Mouse (Mus musculus) kidney, postnatal 4 days (tissue): ENCODE results near the gene Vsx1.
A peak's percentile ranks its signal among the peaks of the same experiment; 100 is the strongest.

Experiments used
- DNase-seq, 2 experiments: peaks; one replicate each; pipeline ENCODE4 v3.0.0; 2021; ENCODE audit warnings: mixed read lengths in 2 of 2

The Vsx1 gene

GRCm38 (mm10) chr2:150667065-150667819 is 21.9 kb downstream of the Vsx1 start:
- peak in 1 of 2 experiments; percentile 42 for DNase-seq

- no peak for DNase-seq
Observed at GRCm38 (mm10) chr2:150666723-150667064, 22.5 kb downstream of the Vsx1 start.

- peak in 1 of 2 experiments; percentile 41 for DNase-seq
Observed at GRCm38 (mm10) chr2:150665534-150666451, 23.4 kb downstream of the Vsx1 start.

GRCm38 (mm10) chr2:150665006-150665405 is 24.2 kb downstream of the Vsx1 start:
- no peak for DNase-seq

GRCm38 (mm10) chr2:150664152-150664920 is 24.8 kb downstream of the Vsx1 start:
- DNase-seq = no peak

GRCm38 (mm10) chr2:150663255-150663654 is 25.9 kb downstream of the Vsx1 start:
- no peak for DNase-seq

- DNase-seq = no peak
Observed at GRCm38 (mm10) chr2:150662007-150662406, 27.2 kb downstream of the Vsx1 start.

GRCm38 (mm10) chr2:150660668-150661451 is 28.3 kb downstream of the Vsx1 start:
- DNase-seq = no peak

GRCm38 (mm10) chr2:150660049-150660448 is 29.1 kb downstream of the Vsx1 start:
- DNase-seq = no peak

GRCm38 (mm10) chr2:150656975-150657768 is 32.0 kb downstream of the Vsx1 start:
- DNase-seq = peak in 1 of 2 experiments; percentile 24

GRCm38 (mm10) chr2:150656112-150656511 is 33.0 kb downstream of the Vsx1 start:
- DNase-seq = no peak

- DNase-seq = no peak
Observed at GRCm38 (mm10) chr2:150655290-150655689, 33.9 kb downstream of the Vsx1 start.

GRCm38 (mm10) chr2:150654814-150655213 is 34.3 kb downstream of the Vsx1 start:
- no peak for DNase-seq

GRCm38 (mm10) chr2:150651366-150651765 is 37.8 kb downstream of the Vsx1 start:
- no peak for DNase-seq

GRCm38 (mm10) chr2:150650511-150651074 is 38.6 kb downstream of the Vsx1 start:
- DNase-seq = no peak

GRCm38 (mm10) chr2:150648300-150648895 is 40.8 kb downstream of the Vsx1 start:
- no peak for DNase-seq

GRCm38 (mm10) chr2:150647681-150648299 is 41.4 kb downstream of the Vsx1 start:
- DNase-seq = no peak

GRCm38 (mm10) chr2:150646411-150647121 is 42.6 kb downstream of the Vsx1 start:
- no peak for DNase-seq

GRCm38 (mm10) chr2:150645225-150645624 is 43.9 kb downstream of the Vsx1 start:
- DNase-seq = no peak
